Mouse (Mus musculus) liver, postnatal 0 days (tissue): ENCODE measurements around the gene Tyw3.

Experiments
- CTCF ChIP-seq: sonication (generic); IDR thresholded peaks from 2 replicates; pipeline ENCODE4 v1.5.1; 2016; ENCODE audit warnings: antibody characterized with exemption, low read depth
- EP300 ChIP-seq: IDR thresholded peaks from 2 replicates; pipeline ENCODE4 v1.6.1; 2016; ENCODE audit warnings: antibody characterized with exemption, low read depth, mild to moderate bottlenecking

DNA sequence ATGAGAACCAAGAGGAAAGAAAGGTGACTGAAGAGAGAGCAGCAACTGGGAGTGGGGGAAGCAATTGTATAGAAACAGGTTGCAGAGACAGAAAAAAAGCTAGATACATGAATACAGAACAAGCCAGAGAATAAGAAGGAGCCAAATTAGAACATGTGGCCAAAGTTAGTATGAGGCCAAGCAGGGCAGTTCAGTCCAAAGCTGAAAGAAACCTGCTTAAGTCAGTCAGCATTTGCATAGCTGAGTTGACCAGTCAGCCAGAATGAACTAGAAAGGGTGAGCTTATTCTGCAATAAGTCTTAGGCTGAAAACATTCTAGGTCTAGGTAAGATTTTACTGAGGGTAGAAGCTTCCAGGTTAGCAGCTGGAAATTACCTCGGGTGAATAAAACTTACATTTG, 11.0 kb upstream of the Tyw3 start:
- TF ChIP-seq CTCF, result no peak
- TF ChIP-seq EP300, result no peak
